Mouse (Mus musculus) CH12.LX (cell line): ENCODE results near the gene Ankrd39. TPM values are rescaled to one million over a fixed set of nuclear protein-coding genes. Genes with fewer than 3 reads are reported as not detected.

ENCODE experiments used
- DNase-seq: peaks from one replicate; pipeline ENCODE4 v3.0.0-alpha.2; 2013; ENCODE audit errors: extremely low read depth
- H3K27ac ChIP-seq: 2 replicates; pipeline ENCODE4 v1.5.1; 2012; ENCODE audit warnings: low read depth, mild to moderate bottlenecking, control low read depth, moderate library complexity; ENCODE audit not compliant: insufficient read depth
- H3K27me3 ChIP-seq: replicated peaks from 2 replicates; pipeline ENCODE3; 2012; ENCODE audit warnings: inconsistent platforms
- H3K36me3 ChIP-seq, 2 experiments: replicated peaks in 1 of 2; 2 replicates each; pipeline versions ENCODE3 to v1.6.1; 2012; ENCODE audit warnings: inconsistent platforms in 1 of 2, low read length in 1 of 2, mild to moderate bottlenecking in 1 of 2, mixed read lengths in 1 of 2, moderate library complexity in 1 of 2; ENCODE audit not compliant: control insufficient read depth in 1 of 2, insufficient read depth in 1 of 2
- H3K4me1 ChIP-seq, 2 experiments: 2 replicates each; pipeline ENCODE4 v1.6.1; 2012; ENCODE audit warnings: inconsistent platforms in 1 of 2, moderate library complexity in 1 of 2; ENCODE audit not compliant: insufficient read depth in 2 of 2, control insufficient read depth in 1 of 2
- H3K4me2 ChIP-seq: 2 replicates; pipeline ENCODE4 v1.6.1; 2012; ENCODE audit warnings: low read depth, mild to moderate bottlenecking, control low read depth; ENCODE audit not compliant: poor library complexity, insufficient read depth, severe bottlenecking
- H3K4me3 ChIP-seq, 3 experiments: fragments of 150-350 bp in 1 of 3; sonication (generic) in 1 of 3; replicated peaks in 1 of 3; 2 replicates each; pipeline versions ENCODE3 to v1.5.1; 2011 to 2012; ENCODE audit warnings: low read depth in 2 of 3, low read length in 2 of 3, mild to moderate bottlenecking in 2 of 3, moderate library complexity in 2 of 3, control low read depth in 1 of 3, improper control_type of control experiment in 1 of 3, inconsistent platforms in 1 of 3, mixed read lengths in 1 of 3; ENCODE audit not compliant: poor library complexity in 1 of 3
- H3K79me2 ChIP-seq: replicated peaks from 2 replicates; pipeline ENCODE4 v1.6.1; 2012; ENCODE audit warnings: mild to moderate bottlenecking, moderate library complexity; ENCODE audit not compliant: control insufficient read depth, poor library complexity, insufficient read depth, severe bottlenecking; ENCODE audit errors: extremely low read depth
- H3K9ac ChIP-seq: 2 replicates; pipeline ENCODE4 v1.6.1; 2012; ENCODE audit warnings: low read depth, mild to moderate bottlenecking, control low read depth, moderate library complexity; ENCODE audit not compliant: insufficient read depth
- H3K9me3 ChIP-seq: replicated peaks from 2 replicates; pipeline ENCODE3; 2012; ENCODE audit warnings: low read length, inconsistent platforms, mixed read lengths
- BHLHE40 ChIP-seq: IDR thresholded peaks from 2 replicates; pipeline ENCODE4 v1.6.1; 2011; ENCODE audit warnings: mild to moderate bottlenecking, low read depth, low read length, improper control_type of control experiment
- CHD1 ChIP-seq: IDR thresholded peaks from 2 replicates; pipeline ENCODE4 v1.6.1; 2012; ENCODE audit warnings: low read depth, low read length, improper control_type of control experiment, inconsistent platforms
- CHD2 ChIP-seq: IDR thresholded peaks from 2 replicates; pipeline ENCODE4 v1.6.1; 2011; ENCODE audit warnings: low read length, improper control_type of control experiment
- ELF1 ChIP-seq: IDR thresholded peaks from 2 replicates; pipeline ENCODE4 v1.6.1; 2014; ENCODE audit warnings: low read depth, mild to moderate bottlenecking, inconsistent platforms, low read length, improper control_type of control experiment
- EP300 ChIP-seq: IDR thresholded peaks from 2 replicates; pipeline ENCODE4 v1.6.1; 2011; ENCODE audit warnings: low read length, improper control_type of control experiment
- ETS1 ChIP-seq: conservative IDR thresholded peaks from 2 replicates; pipeline ENCODE4 v1.6.1; 2012; ENCODE audit warnings: low read depth, mild to moderate bottlenecking, inconsistent platforms, low read length, improper control_type of control experiment, moderate library complexity
- GABPA ChIP-seq: IDR thresholded peaks from 2 replicates; pipeline ENCODE4 v1.6.1; 2012; ENCODE audit warnings: low read depth, low read length, improper control_type of control experiment, inconsistent platforms; ENCODE audit not compliant: insufficient replicate concordance
- HCFC1 ChIP-seq: IDR thresholded peaks from 2 replicates; pipeline ENCODE4 v1.6.1; 2012; ENCODE audit warnings: low read depth, mild to moderate bottlenecking, inconsistent platforms, low read length, improper control_type of control experiment
- IRF4 ChIP-seq: IDR thresholded peaks from 2 replicates; pipeline ENCODE4 v1.6.1; 2014; ENCODE audit warnings: low read depth, mild to moderate bottlenecking, inconsistent platforms, low read length, improper control_type of control experiment
- JUND ChIP-seq: conservative IDR thresholded peaks from 2 replicates; pipeline ENCODE4 v1.6.1; 2011; ENCODE audit warnings: low read depth, low read length, improper control_type of control experiment
- KAT2A ChIP-seq: IDR thresholded peaks from 2 replicates; pipeline ENCODE4 v1.6.1; 2012; ENCODE audit warnings: low read length, improper control_type of control experiment, inconsistent platforms; ENCODE audit not compliant: insufficient replicate concordance
- MAZ ChIP-seq: IDR thresholded peaks from 2 replicates; pipeline ENCODE4 v1.6.1; 2012; ENCODE audit warnings: low read depth, mild to moderate bottlenecking, inconsistent platforms, low read length, improper control_type of control experiment, moderate library complexity
- MEF2A ChIP-seq: IDR thresholded peaks from 2 replicates; pipeline ENCODE4 v1.6.1; 2014; ENCODE audit warnings: low read depth, mild to moderate bottlenecking, inconsistent platforms, low read length, improper control_type of control experiment, borderline replicate concordance
- MYC ChIP-seq: IDR thresholded peaks from 2 replicates; pipeline ENCODE4 v1.6.1; 2011; ENCODE audit warnings: low read depth, mild to moderate bottlenecking, improper control_type of control experiment, low read length
- NELFE ChIP-seq: IDR thresholded peaks from 2 replicates; pipeline ENCODE4 v1.6.1; 2011; ENCODE audit warnings: low read depth, low read length, improper control_type of control experiment
- NRF1 ChIP-seq: IDR thresholded peaks from 2 replicates; pipeline ENCODE4 v1.6.1; 2014; ENCODE audit warnings: low read depth, mild to moderate bottlenecking, inconsistent platforms, low read length, improper control_type of control experiment, moderate library complexity
- PAX5 ChIP-seq: IDR thresholded peaks from 2 replicates; pipeline ENCODE4 v1.6.1; 2012; ENCODE audit warnings: low read length, inconsistent platforms, mixed read lengths
- POLR2A ChIP-seq: IDR thresholded peaks from 2 replicates; pipeline ENCODE4 v1.6.1; 2011; ENCODE audit warnings: low read depth, mild to moderate bottlenecking, improper control_type of control experiment, low read length
- POLR2AphosphoS2 ChIP-seq: IDR thresholded peaks from 2 replicates; pipeline ENCODE4 v1.6.1; 2011; ENCODE audit warnings: low read depth, low read length, improper control_type of control experiment
- RAD21 ChIP-seq: IDR thresholded peaks from 2 replicates; pipeline ENCODE4 v1.6.1; 2011; ENCODE audit warnings: low read depth, mild to moderate bottlenecking, low read length, improper control_type of control experiment, moderate library complexity
- SMC3 ChIP-seq: IDR thresholded peaks from 2 replicates; pipeline ENCODE4 v1.6.1; 2011; ENCODE audit warnings: low read depth, low read length, improper control_type of control experiment
- TBP ChIP-seq: conservative IDR thresholded peaks from 2 replicates; pipeline ENCODE4 v1.6.1; 2011; ENCODE audit warnings: low read depth, low read length, improper control_type of control experiment
- TCF12 ChIP-seq: IDR thresholded peaks from 2 replicates; pipeline ENCODE4 v1.6.1; 2014; ENCODE audit warnings: low read depth, mild to moderate bottlenecking, inconsistent platforms, low read length, improper control_type of control experiment
- UBTF ChIP-seq: IDR thresholded peaks from 2 replicates; pipeline ENCODE4 v1.6.1; 2012; ENCODE audit warnings: low read depth, mild to moderate bottlenecking, inconsistent platforms, low read length, improper control_type of control experiment, moderate library complexity
- ZC3H11A ChIP-seq: IDR thresholded peaks from 2 replicates; pipeline ENCODE4 v1.6.1; 2012; ENCODE audit warnings: low read depth, mild to moderate bottlenecking, inconsistent platforms, low read length, improper control_type of control experiment
- ZMIZ1 ChIP-seq: IDR thresholded peaks from 2 replicates; pipeline ENCODE4 v1.6.1; 2012; ENCODE audit warnings: low read depth, mild to moderate bottlenecking, inconsistent platforms, low read length, improper control_type of control experiment
- ZNF384 ChIP-seq: IDR thresholded peaks from 2 replicates; pipeline ENCODE4 v1.6.1; 2012; ENCODE audit warnings: low read depth, low read length, improper control_type of control experiment, inconsistent platforms
- dilution Hi-C: fragments of 300-500 bp; cut with MboI; formaldehyde crosslinking; loops from 2 replicates; pipeline ENCODE4 v1.14.3; 2020; ENCODE audit warnings: low sequenced_read_pairs; ENCODE audit not compliant: extremely low pct_unique_long_range_greater_than_20kb, extremely low pct_ligation_motif_present
- in situ Hi-C: fragments of 300-500 bp; cut with MboI; formaldehyde crosslinking; loops from 3 replicates; pipeline ENCODE4 v1.14.3; 2019; ENCODE audit warnings: low sequenced_read_pairs, low pct_ligation_motif_present, low pct_unique_long_range_greater_than_20kb, mixed read lengths
- polyA plus RNA-seq: library from polyadenylated mRNA; unstranded; fragments of >175 nt; gene quantifications from 2 replicates; pipeline ENCODE4 v1.2.1, GENCODE M21; 2012; ENCODE audit warnings: low read depth; ENCODE audit not compliant: insufficient read length
- total RNA-seq, 2 experiments: library from RNA; depleted of rRNA; stranded (reverse); fragments of 300-350 nt in 1 of 2; fragments of >200 nt in 1 of 2; gene quantifications; 2 replicates each; pipeline ENCODE4 v1.2.3; 2012 to 2014

Ankrd39 gene
- total and polyA plus RNA-seq, 3 experiments, result 4.3 to 14.8 (median 11.6) TPM

DNA sequence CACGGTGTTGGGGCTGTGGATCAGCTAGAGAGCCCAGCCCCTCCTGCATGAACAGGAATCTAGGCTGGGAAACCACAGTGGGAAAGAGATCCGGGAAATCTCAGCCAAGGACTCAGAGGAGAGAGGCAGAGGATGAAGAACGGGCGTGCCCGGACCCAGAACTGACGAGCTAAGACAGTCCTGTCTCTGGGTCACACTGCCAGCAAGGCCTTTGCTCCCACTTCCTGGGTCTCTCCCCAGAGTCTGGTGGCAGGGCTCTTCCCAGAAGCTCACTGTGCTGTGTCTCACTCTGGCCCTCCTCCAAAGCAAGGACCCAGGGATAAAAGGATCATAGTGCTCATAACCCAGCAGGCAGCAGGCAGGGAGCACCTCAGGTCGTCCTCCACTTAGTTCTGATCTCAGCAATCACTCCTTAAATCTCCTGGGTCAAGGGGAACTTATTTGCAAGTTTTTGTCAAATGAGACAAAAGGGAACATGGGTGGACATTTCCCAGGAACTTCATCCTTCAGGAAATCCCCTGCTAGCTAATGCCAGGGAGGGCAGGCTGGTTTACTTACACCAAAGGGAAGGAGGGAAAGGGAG, 22.5 kb upstream of the Ankrd39 start:
- H3K4me1 ChIP-seq, result peaks cover 12 to 49% of the 10 kb centered on the region in 2 experiments
- H3K4me3 ChIP-seq, result no peak overlapping the region
- H3K27ac ChIP-seq, result no peak overlapping the region
- H3K27me3 ChIP-seq, result no peaks in the 10 kb centered on the region
- no peaks in the 10 kb centered on the region for H3K36me3 ChIP-seq
- H3K9me3 ChIP-seq, result no peaks in the 10 kb centered on the region
- no peaks in the 10 kb centered on the region for H3K79me2 ChIP-seq
- TF ChIP-seq ETS1 (no peak), PAX5 (no peak), POLR2A (no peak), IRF4 (no peak), TCF12 (no peak), SMC3 (no peak), NELFE (no peak), MEF2A (no peak), POLR2AphosphoS2 (no peak), HCFC1 (no peak), ZMIZ1 (no peak), MYC (no peak), ELF1 (no peak), RAD21 (no peak), ZNF384 (no peak), KAT2A (no peak)
- H3K4me2 ChIP-seq, result no peak overlapping the region
- no peak for DNase-seq
- dilution Hi-C loops, result no loop called here
- in situ Hi-C loops, result loop anchor here (5.0 kb wide), 1 partner anchor 33 kb away; no protein-coding TSS in a partner anchor
- no peak overlapping the region for H3K9ac ChIP-seq

DNA sequence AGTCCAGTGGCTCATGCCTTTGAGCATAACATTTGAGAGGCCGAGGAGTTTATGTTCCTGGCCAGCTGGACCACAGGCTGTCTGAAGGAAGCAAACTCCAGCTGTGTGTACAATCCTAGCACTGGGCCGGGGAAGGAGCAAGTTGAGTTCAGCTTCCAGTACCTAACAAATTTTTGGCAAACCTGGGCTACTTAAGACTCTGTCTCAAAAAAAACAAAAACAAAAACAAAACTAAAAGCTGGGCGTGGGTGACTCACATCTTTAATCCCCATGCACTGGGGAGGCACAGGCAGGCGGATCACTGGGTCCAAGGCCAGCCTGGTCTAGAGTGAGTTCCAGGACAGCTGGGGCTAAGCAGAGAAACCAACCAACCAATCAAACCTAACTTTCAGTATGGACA, 21.5 kb upstream of the Ankrd39 start:
- H3K79me2 ChIP-seq, result no peaks in the 10 kb centered on the region
- H3K27ac ChIP-seq, result no peak overlapping the region
- TF ChIP-seq JUND (no peak), ZNF384 (no peak), RAD21 (no peak), POLR2A (no peak), EP300 (no peak), PAX5 (no peak), UBTF (no peak), TBP (no peak), HCFC1 (no peak), BHLHE40 (no peak), MAZ (no peak), GABPA (no peak), NRF1 (no peak), CHD1 (no peak), CHD2 (no peak), ZC3H11A (no peak), SMC3 (no peak)
- in situ Hi-C loops (loop anchor here (5.0 kb wide), 1 partner anchor 34 kb away; no protein-coding TSS in a partner anchor), dilution Hi-C loops (no loop called here)
- H3K9ac ChIP-seq, result no peak overlapping the region
- H3K4me3 ChIP-seq, result no peak overlapping the region
- H3K4me2 ChIP-seq, result no peak overlapping the region
- no peak for DNase-seq
- H3K4me1 ChIP-seq, result peaks cover 22 to 59% of the 10 kb centered on the region in 2 experiments
- H3K9me3 ChIP-seq, result no peaks in the 10 kb centered on the region
- no peaks in the 10 kb centered on the region for H3K36me3 ChIP-seq
- no peaks in the 10 kb centered on the region for H3K27me3 ChIP-seq
